Mouse (Mus musculus): ENCODE data around the gene Rin3.

DNA sequence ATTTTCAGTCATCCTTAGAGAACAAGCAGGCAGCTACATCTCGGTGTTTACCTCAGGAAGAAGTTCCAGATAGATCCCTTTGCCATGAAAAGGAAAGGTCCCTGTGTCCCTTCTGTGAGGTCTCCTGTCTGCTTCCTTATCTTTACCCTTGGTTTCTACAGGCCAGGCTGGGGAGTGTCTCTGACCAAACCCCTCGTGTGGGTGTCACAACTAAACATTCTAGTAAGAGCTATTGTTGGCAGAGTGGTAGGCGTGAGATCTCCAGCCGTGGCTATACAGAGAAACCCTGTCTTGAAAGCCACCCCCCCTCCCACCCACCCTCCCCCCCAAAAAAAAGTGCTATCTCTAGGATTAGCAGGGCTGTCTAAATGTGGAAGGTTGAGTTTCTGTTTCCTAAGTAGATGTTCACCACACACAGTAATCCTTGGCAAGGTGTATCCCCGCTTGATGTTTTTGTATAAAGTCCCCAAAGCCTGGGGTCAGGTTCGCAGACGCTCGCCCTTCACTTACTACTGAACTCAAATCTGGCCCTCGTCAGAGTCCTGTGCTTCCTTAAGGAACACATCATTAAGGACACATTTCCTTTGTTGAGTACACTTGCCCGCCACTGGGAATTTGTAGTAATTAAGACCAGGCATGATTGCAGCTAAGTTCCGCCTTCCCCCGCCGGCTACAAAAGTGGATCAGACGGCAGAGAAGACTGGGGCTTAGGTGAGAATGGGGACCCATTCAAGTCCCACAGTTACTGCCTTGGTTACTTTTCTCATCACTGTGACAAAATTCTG lies 62.4 kb downstream of the Rin3 start:
- TF ChIP-seq CTCF (IDR thresholded peaks at IDR 0.05; ENCODE audit: insufficient read depth, low read length) = no peak
- TF ChIP-seq POLR2A (IDR thresholded peaks at IDR 0.05; ENCODE audit: borderline replicate concordance, extremely low read depth, low read depth, low read length) = no peak
